ENCODE assay signal across 9 mouse cellular contexts in genomic region chr1:181014731-181015500, GRCm38 (mm10). TPM values are rescaled to one million over a fixed set of nuclear protein-coding genes. Genes with fewer than 3 reads are reported as not detected.
DNase-seq lines count a peak whose midpoint lies in the region; ATAC-seq and TF ChIP-seq lines count a peak whose summit lies in the region.
"Had no signal": no experiment of that assay in that cellular context is flagged by ENCODE, and none has a peak within 500 bp of the region (broad histone marks: within the 10 kb centered on the region; RNA-seq: fewer than 3 reads in every experiment).

No protein-coding gene starts in this region.

- H3K4me1 ChIP-seq in brown adipose tissue, adult 24 weeks (ENCODE audit: control insufficient read depth, insufficient read depth, insufficient read length, low read length) = peaks cover 20% of the 10 kb centered on the region
- peaks cover 36% of the 10 kb centered on the region for H3K4me1 ChIP-seq in heart, embryonic 12.5 days (replicated peaks)
- peaks cover 14% of the 10 kb centered on the region; the same call in 1 of the 2 replicates for H3K4me1 ChIP-seq in lung, postnatal 0 days (ENCODE audit: insufficient read depth, low read depth, low read length)
- peaks cover 17% of the 10 kb centered on the region for H3K4me1 ChIP-seq in forebrain, embryonic 13.5 days
- peaks cover 29% of the 10 kb centered on the region for H3K4me1 ChIP-seq in neural tube, embryonic 15.5 days

- H3K4me2 ChIP-seq in heart, embryonic 12.5 days = 0 out of 2 replicates have a peak overlapping the region, but pooled peaks have one; percentile 100
- H3K4me2 ChIP-seq in lung, postnatal 0 days (replicated peaks; ENCODE audit: low read depth, low read length) = no peak overlapping the region
- no peak overlapping the region for H3K4me2 ChIP-seq in forebrain, embryonic 13.5 days
- no peak overlapping the region for H3K4me2 ChIP-seq in neural tube, embryonic 15.5 days

- H3K9ac ChIP-seq in heart, embryonic 12.5 days = no peak overlapping the region
- H3K9ac ChIP-seq in lung, postnatal 0 days (replicated peaks; ENCODE audit: low read depth) = no peak overlapping the region
- H3K9ac ChIP-seq in forebrain, embryonic 13.5 days = no peak overlapping the region
- H3K9ac ChIP-seq in neural tube, embryonic 15.5 days (replicated peaks) = no peak overlapping the region

- DNase-seq in ovary, postnatal 10 days (ENCODE audit: low spot score) = peak; percentile 33
- no peak for DNase-seq in ovary, adult 18-20 months (ENCODE audit: low spot score)
- peak; percentile 25 for DNase-seq in lung, postnatal 0 days (ENCODE audit: low spot score)
- no peak for DNase-seq in thymus, postnatal 10 days (ENCODE audit: low spot score in 2 of 2)

- peak overlapping the region; percentile 86 for H3K27ac ChIP-seq in brown adipose tissue, adult 24 weeks (replicated peaks; ENCODE audit: low read depth, low read length)
- no peak overlapping the region for H3K27ac ChIP-seq in heart, embryonic 12.5 days (ENCODE audit: poor library complexity, severe bottlenecking)
- H3K27ac ChIP-seq in lung, postnatal 0 days (ENCODE audit: low read length) = peak overlapping the region; percentile 87
- no peak overlapping the region for H3K27ac ChIP-seq in forebrain, embryonic 13.5 days
- no peak overlapping the region for H3K27ac ChIP-seq in neural tube, embryonic 15.5 days (replicated peaks)

- TF ChIP-seq CTCF in lung, postnatal 0 days (IDR thresholded peaks at IDR 0.05) = no peak

- no peak for TF ChIP-seq EP300 in lung, postnatal 0 days (IDR thresholded peaks at IDR 0.05)

- H3K4me3 ChIP-seq in brown adipose tissue, adult 24 weeks (ENCODE audit: insufficient read depth, low read depth, low read length) = no peak overlapping the region; the same call in 1 of the 2 replicates
- no peak overlapping the region for H3K4me3 ChIP-seq in heart, embryonic 12.5 days
- no peak overlapping the region for H3K4me3 ChIP-seq in lung, postnatal 0 days (ENCODE audit: low read depth, low read length)
- H3K4me3 ChIP-seq in forebrain, embryonic 13.5 days = no peak overlapping the region
- H3K4me3 ChIP-seq in neural tube, embryonic 15.5 days (replicated peaks) = no peak overlapping the region

- no peaks in the 10 kb centered on the region for H3K9me3 ChIP-seq in heart, embryonic 12.5 days (replicated peaks)
- no peaks in the 10 kb centered on the region for H3K9me3 ChIP-seq in lung, postnatal 0 days (ENCODE audit: low read length)
- H3K9me3 ChIP-seq in forebrain, embryonic 13.5 days (replicated peaks) = no peaks in the 10 kb centered on the region
- H3K9me3 ChIP-seq in neural tube, embryonic 15.5 days (replicated peaks) = no peaks in the 10 kb centered on the region

- 64% methylated on average over 6 of the region's 6 CpGs for WGBS in heart, embryonic 12.5 days
- whole genome bisulfite sequencing in lung, postnatal 0 days = 63% methylated on average over 6 of the region's 6 CpGs
- 78% methylated on average over 6 of the region's 6 CpGs for WGBS in forebrain, embryonic 13.5 days
- WGBS in neural tube, embryonic 15.5 days = 72% methylated on average over 6 of the region's 6 CpGs

- no peak for ATAC-seq in heart, embryonic 12.5 days (ENCODE audit: insufficient number of reproducible peaks, low FRiP score)
- no peak for ATAC-seq in lung, postnatal 0 days
- no peak for ATAC-seq in forebrain, embryonic 13.5 days
- no peak for ATAC-seq in neural tube, embryonic 15.5 days (ENCODE audit: low FRiP score)

- no peaks in the 10 kb centered on the region for H3K36me3 ChIP-seq in heart, embryonic 12.5 days
- no peaks in the 10 kb centered on the region for H3K36me3 ChIP-seq in lung, postnatal 0 days (ENCODE audit: insufficient read depth, low read length)
- H3K36me3 ChIP-seq in forebrain, embryonic 13.5 days (ENCODE audit: poor library complexity, severe bottlenecking) = no peaks in the 10 kb centered on the region
- no peaks in the 10 kb centered on the region for H3K36me3 ChIP-seq in neural tube, embryonic 15.5 days

- peaks cover 14% of the 10 kb centered on the region; the same call in 1 of the 2 replicates for H3K27me3 ChIP-seq in heart, embryonic 12.5 days (replicated peaks)
- H3K27me3 ChIP-seq in lung, postnatal 0 days (replicated peaks; ENCODE audit: insufficient read depth, low read length) = no peaks in the 10 kb centered on the region
- H3K27me3 ChIP-seq in forebrain, embryonic 13.5 days = peaks cover 12% of the 10 kb centered on the region
- H3K27me3 ChIP-seq in neural tube, embryonic 15.5 days (replicated peaks) = no peaks in the 10 kb centered on the region; the same call in 1 of the 2 replicates

RNA-seq across cellular contexts. Expression of gene Ephx1, which starts 5.8 kb away (rescaled TPM):
- 27.4 and 27.8 TPM in 2 replicates for polyA plus RNA-seq in brown adipose tissue, adult 24 weeks (2012; ENCODE audit: insufficient read depth, insufficient read length, missing spikeins)
- polyA plus RNA-seq in heart, embryonic 12.5 days (2016; fragmentation: Nextera tagmentation; extraction: Ambion mirVana) = 5.0 and 5.1 TPM in 2 replicates
- polyA plus RNA-seq in lung, postnatal 0 days (2015; fragmentation: Nextera tagmentation; extraction: Ambion mirVana) = 29.4 and 35.7 TPM in 2 replicates
- 1.3 and 1.7 TPM in 2 replicates for polyA plus RNA-seq in forebrain, embryonic 13.5 days (2015; fragmentation: Nextera tagmentation; extraction: Ambion mirVana)
- polyA plus RNA-seq in neural tube, embryonic 15.5 days (2015; fragmentation: Nextera tagmentation; extraction: Ambion mirVana) = 7.4 and 7.6 TPM in 2 replicates

RNA-seq across cellular contexts. Expression of gene 9130409I23Rik, which starts 36.1 kb away (rescaled TPM):
- polyA plus RNA-seq in brown adipose tissue, adult 24 weeks (2012; ENCODE audit: insufficient read depth, insufficient read length, missing spikeins) = not detected in 2 replicates
- not detected in 2 replicates for polyA plus RNA-seq in heart, embryonic 12.5 days (2016; fragmentation: Nextera tagmentation; extraction: Ambion mirVana)
- not detected in 2 replicates for polyA plus RNA-seq in lung, postnatal 0 days (2015; fragmentation: Nextera tagmentation; extraction: Ambion mirVana)
- 0.11 TPM in 1 of 2 replicates, not detected in the other for polyA plus RNA-seq in forebrain, embryonic 13.5 days (2015; fragmentation: Nextera tagmentation; extraction: Ambion mirVana)
- 0.10 and 0.13 TPM in 2 replicates for polyA plus RNA-seq in neural tube, embryonic 15.5 days (2015; fragmentation: Nextera tagmentation; extraction: Ambion mirVana)
- polyA plus RNA-seq: large intestine, adult 2 months had no signal

Comparison
In these comparisons a context has a peak if more than half of its experiments do, and no peak if none do; other contexts are left out.
1. DNase-seq: peak in ovary, postnatal 10 days (single experiment) and lung, postnatal 0 days (single experiment); none in ovary, adult 18-20 months (single experiment) and thymus, postnatal 10 days (0 of 2).
2. H3K27ac ChIP-seq: peak in brown adipose tissue, adult 24 weeks (single experiment) and lung, postnatal 0 days (single experiment); none in heart, embryonic 12.5 days (single experiment), forebrain, embryonic 13.5 days (single experiment) and neural tube, embryonic 15.5 days (single experiment).